Mouse (Mus musculus) forebrain, embryonic 15.5 days (tissue): ENCODE measurements around the gene Foxp1. TPM values are rescaled to one million over a fixed set of nuclear protein-coding genes. Genes with fewer than 3 reads are reported as not detected.

Source experiments
- ATAC-seq: fragments of 200-750 bp; cut with Nextera tagmentation; replicated peaks from 2 replicates; pipeline ENCODE4 v1.8.0; 2017; ENCODE audit warnings: mild to moderate bottlenecking, moderate TSS enrichment, moderate library complexity
- H3K27ac ChIP-seq: fragments of 300-500 bp; sonication (generic); replicated peaks from 2 replicates; pipeline ENCODE4 v1.5.1; 2015; ENCODE audit warnings: mild to moderate bottlenecking, inconsistent platforms
- H3K27me3 ChIP-seq: fragments of 300-500 bp; sonication (generic); 2 replicates; pipeline ENCODE4 v1.6.1; 2015; ENCODE audit warnings: inconsistent platforms
- H3K36me3 ChIP-seq: fragments of 300-500 bp; sonication (generic); 2 replicates; pipeline ENCODE4 v1.6.1; 2015; ENCODE audit warnings: mild to moderate bottlenecking, inconsistent platforms
- H3K4me1 ChIP-seq: fragments of 300-500 bp; sonication (generic); 2 replicates; pipeline ENCODE4 v1.6.1; 2015; ENCODE audit warnings: inconsistent platforms
- H3K4me2 ChIP-seq: fragments of 300-500 bp; sonication (generic); replicated peaks from 2 replicates; pipeline ENCODE4 v1.6.1; 2015; ENCODE audit warnings: mild to moderate bottlenecking, inconsistent platforms
- H3K4me3 ChIP-seq: fragments of 300-500 bp; sonication (generic); 2 replicates; pipeline ENCODE4 v1.5.1; 2015; ENCODE audit warnings: mild to moderate bottlenecking, inconsistent platforms
- H3K9ac ChIP-seq: fragments of 300-500 bp; sonication (generic); replicated peaks from 2 replicates; pipeline ENCODE4 v1.6.1; 2015; ENCODE audit warnings: mild to moderate bottlenecking, inconsistent platforms
- H3K9me3 ChIP-seq: fragments of 300-500 bp; sonication (generic); 2 replicates; pipeline ENCODE4 v1.6.1; 2016; ENCODE audit warnings: inconsistent platforms
- WGBS: fragments of 180-500 bp; shearing (Covaris S2); methylation state at CpG from one replicate; pipeline ENCODE4 v1.1.7; 2015; ENCODE audit warnings: mixed read lengths; 5-methylcytosine and 5-hydroxymethylcytosine counted together
- polyA plus RNA-seq: library from polyadenylated mRNA; unstranded; fragments of >200 nt; fragmentation: Nextera tagmentation; extraction: Ambion mirVana; gene quantifications from 2 replicates; pipeline ENCODE4 v1.2.1, GENCODE M21; 2015

The Foxp1 gene
- polyA plus RNA-seq, 1 experiment from 2014 or later: 102 TPM

GRCm38 (mm10) chr6:99042175-99042954 is 480.2 kb downstream of the Foxp1 start:
- no peaks in the 10 kb centered on the region for H3K4me1 ChIP-seq
- H3K4me2 ChIP-seq: no peak overlapping the region
- WGBS: 69% methylated on average over 6 of the region's 6 CpGs
- no peak for ATAC-seq
- no peak overlapping the region for H3K9ac ChIP-seq
- H3K36me3 ChIP-seq: no peaks in the 10 kb centered on the region
- H3K27ac ChIP-seq: no peak overlapping the region
- no peaks in the 10 kb centered on the region for H3K9me3 ChIP-seq
- no peak overlapping the region for H3K4me3 ChIP-seq
- H3K27me3 ChIP-seq: no peaks in the 10 kb centered on the region

- no peaks in the 10 kb centered on the region for H3K4me1 ChIP-seq
- no peak overlapping the region for H3K27ac ChIP-seq
- no peak for ATAC-seq
- no peak overlapping the region for H3K9ac ChIP-seq
- H3K4me3 ChIP-seq: no peak overlapping the region
- no peak overlapping the region for H3K4me2 ChIP-seq
- H3K36me3 ChIP-seq: no peaks in the 10 kb centered on the region
- no peaks in the 10 kb centered on the region for H3K27me3 ChIP-seq
- WGBS: 90% methylated on average over 2 of the region's 2 CpGs
- H3K9me3 ChIP-seq: no peaks in the 10 kb centered on the region
Measured at GRCm38 (mm10) chr6:99038977-99039376, 483.5 kb downstream of the Foxp1 start.

- ATAC-seq: no peak
- Histone ChIP-seq H3K36me3 (no peaks in the 10 kb centered on the region), H3K9ac (no peak overlapping the region), H3K27ac (no peak overlapping the region), H3K4me2 (no peak overlapping the region), H3K4me1 (no peaks in the 10 kb centered on the region), H3K4me3 (no peak overlapping the region), H3K27me3 (no peaks in the 10 kb centered on the region), H3K9me3 (no peaks in the 10 kb centered on the region)
- WGBS: 92% methylated on average over 8 of the region's 8 CpGs
Measured at GRCm38 (mm10) chr6:99035459-99036375, 486.8 kb downstream of the Foxp1 start.

- ATAC-seq: no peak
Measured at GRCm38 (mm10) chr6:99033062-99033461, 489.5 kb downstream of the Foxp1 start.

DNA sequence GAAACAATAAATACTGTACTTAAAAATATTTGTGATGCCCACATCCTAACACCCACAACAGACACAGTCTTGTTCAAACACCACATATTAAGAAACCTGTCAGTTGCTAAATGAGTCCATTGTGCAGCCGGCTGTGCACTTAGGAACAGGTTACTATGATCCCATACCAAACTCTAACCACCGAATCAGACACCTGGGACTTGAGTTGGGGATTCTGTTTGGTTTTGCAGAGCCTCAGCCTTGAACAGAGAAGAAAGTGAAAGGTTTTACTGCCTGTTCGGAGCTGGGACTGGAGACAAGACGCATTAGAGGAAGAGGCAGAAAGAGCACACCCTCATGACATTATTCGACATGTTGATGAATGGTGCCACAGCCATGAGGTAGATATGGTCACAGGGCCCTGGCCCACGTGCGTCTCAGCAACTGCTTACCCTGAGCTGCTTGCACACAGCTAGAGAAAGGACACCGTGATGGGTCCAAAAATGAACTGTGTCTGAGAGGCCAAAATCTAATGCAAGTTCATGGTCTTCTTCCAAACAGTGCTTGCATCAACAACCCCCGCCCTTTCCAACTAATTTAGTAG is 491.1 kb downstream of the Foxp1 start:
- Histone ChIP-seq H3K9me3 (no peaks in the 10 kb centered on the region), H3K4me1 (peaks cover 16% of the 10 kb centered on the region)
- 83% methylated on average over 9 of the region's 9 CpGs for WGBS

More at GRCm38 (mm10) chr6:99033062-99033461, 489.5 kb downstream of the Foxp1 start:
- Histone ChIP-seq H3K27me3 (no peaks in the 10 kb centered on the region), H3K4me3 (no peak overlapping the region), H3K4me2 (no peak overlapping the region), H3K36me3 (no peaks in the 10 kb centered on the region), H3K9ac (no peak overlapping the region), H3K27ac (no peak overlapping the region), H3K9me3 (no peaks in the 10 kb centered on the region), H3K4me1 (0 out of 2 replicates have a peak, but pooled peaks cover 4% of the 10 kb centered on the region)
- WGBS: 49% methylated on average over 6 of the region's 6 CpGs

DNA sequence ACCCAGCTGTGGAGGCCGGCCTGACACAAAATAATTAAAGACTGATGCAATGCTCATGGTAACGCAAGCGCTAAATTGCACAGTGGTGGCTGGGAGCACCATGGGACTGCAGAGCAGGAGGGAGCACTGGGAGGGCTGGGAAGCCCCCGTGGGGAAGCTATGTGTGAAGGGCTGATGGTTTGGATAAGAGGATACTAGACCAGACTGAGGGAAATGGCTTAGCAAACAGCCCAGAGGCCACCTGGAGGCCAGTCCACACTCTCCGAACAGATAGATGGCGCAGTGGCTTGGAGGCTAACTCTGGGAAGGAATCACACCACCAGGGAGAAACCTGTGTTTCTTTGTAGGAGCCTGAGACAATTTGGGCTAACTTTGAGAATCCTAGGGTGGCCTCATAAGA is 492.3 kb downstream of the Foxp1 start:
- Histone ChIP-seq H3K4me2 (no peak overlapping the region), H3K4me3 (no peak overlapping the region), H3K36me3 (no peaks in the 10 kb centered on the region), H3K27ac (no peak overlapping the region), H3K4me1 (peaks cover 21% of the 10 kb centered on the region), H3K9me3 (no peaks in the 10 kb centered on the region), H3K27me3 (no peaks in the 10 kb centered on the region), H3K9ac (no peak overlapping the region)
- ATAC-seq: no peak
- 45% methylated on average over 6 of the region's 6 CpGs for WGBS

More for the DNA sequence above, 491.1 kb downstream of the Foxp1 start:
- no peak overlapping the region for H3K27ac ChIP-seq
- H3K27me3 ChIP-seq: no peaks in the 10 kb centered on the region
- H3K4me2 ChIP-seq: no peak overlapping the region
- H3K9ac ChIP-seq: no peak overlapping the region
- no peak for ATAC-seq
- H3K36me3 ChIP-seq: no peaks in the 10 kb centered on the region
- H3K4me3 ChIP-seq: no peak overlapping the region

GRCm38 (mm10) chr6:99029438-99029837 is 493.1 kb downstream of the Foxp1 start:
- ATAC-seq: no peak
- no peak overlapping the region for H3K4me3 ChIP-seq
- no peaks in the 10 kb centered on the region for H3K27me3 ChIP-seq
- H3K36me3 ChIP-seq: no peaks in the 10 kb centered on the region
- no peaks in the 10 kb centered on the region for H3K9me3 ChIP-seq
- no peak overlapping the region for H3K9ac ChIP-seq
- peaks cover 21% of the 10 kb centered on the region for H3K4me1 ChIP-seq
- H3K4me2 ChIP-seq: no peak overlapping the region
- WGBS: 34% methylated on average over 5 of the region's 5 CpGs
- no peak overlapping the region for H3K27ac ChIP-seq

- peak overlapping the region; percentile 81; the same call in 1 of the 2 replicates for H3K27ac ChIP-seq
- H3K4me1 ChIP-seq: peaks cover 21% of the 10 kb centered on the region
- H3K9me3 ChIP-seq: no peaks in the 10 kb centered on the region
- peak overlapping the region; percentile 74; the same call in 1 of the 2 replicates for H3K9ac ChIP-seq
- no peaks in the 10 kb centered on the region for H3K27me3 ChIP-seq
- peak overlapping the region; percentile 72 for H3K4me2 ChIP-seq
- WGBS: 5% methylated on average over 6 of the region's 6 CpGs
- peak overlapping the region; percentile 65 for H3K4me3 ChIP-seq
- H3K36me3 ChIP-seq: no peaks in the 10 kb centered on the region
- no peak for ATAC-seq
Measured at GRCm38 (mm10) chr6:99028989-99029305, 493.6 kb downstream of the Foxp1 start.

DNA sequence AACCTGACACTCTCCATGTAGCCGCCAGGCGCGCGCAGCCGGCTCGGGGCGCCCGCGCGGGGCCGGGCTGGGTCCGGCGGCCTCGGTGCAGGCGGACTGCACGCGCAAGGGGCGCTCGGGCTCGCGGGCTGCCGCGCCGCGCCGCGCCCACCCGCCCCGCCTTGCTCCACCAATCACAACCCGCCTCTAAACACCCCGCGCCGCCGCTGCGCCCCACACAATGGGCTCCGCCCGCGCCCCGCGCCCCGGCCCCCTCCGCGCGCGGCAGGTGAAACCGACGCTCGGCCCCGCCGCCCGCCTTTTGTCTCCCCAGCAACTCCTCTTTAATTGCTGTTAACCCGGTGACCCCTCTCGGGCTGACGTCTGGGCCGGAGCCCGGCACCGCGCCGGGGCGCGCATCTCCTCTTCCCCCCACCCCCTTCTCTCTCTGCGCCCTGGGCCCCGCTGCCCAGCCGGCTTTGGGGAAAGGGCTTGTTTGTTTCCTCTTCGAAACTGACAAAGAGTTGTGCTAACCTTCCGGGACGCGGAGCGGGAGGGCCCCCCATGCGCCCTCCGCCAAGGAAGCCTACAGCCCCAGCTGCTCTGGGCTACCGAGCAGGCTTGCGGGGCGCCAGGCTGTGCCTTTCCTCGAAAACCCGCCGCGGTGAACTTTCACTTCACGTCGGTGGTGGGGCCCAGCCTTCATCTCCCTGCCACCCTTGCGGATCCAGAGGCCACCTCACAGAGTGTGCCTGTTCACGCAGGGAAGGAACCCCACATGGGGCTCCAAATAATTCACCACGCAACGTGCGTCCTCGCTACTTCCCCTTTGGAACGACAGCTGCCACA is 494.1 kb downstream of the Foxp1 start:
- H3K27me3 ChIP-seq: 0 out of 2 replicates have a peak, but pooled peaks cover 3% of the 10 kb centered on the region
- H3K27ac ChIP-seq: peak overlapping the region; percentile 81
- H3K36me3 ChIP-seq: no peaks in the 10 kb centered on the region
- peak overlapping the region; percentile 74 for H3K9ac ChIP-seq
- H3K4me2 ChIP-seq: peak overlapping the region; percentile 72
- H3K9me3 ChIP-seq: no peaks in the 10 kb centered on the region
- WGBS: under 1% methylated on average over 64 of the region's 87 CpGs
- peak overlapping the region; percentile 65 for H3K4me3 ChIP-seq
- ATAC-seq: peak; percentile 97
- peaks cover 21% of the 10 kb centered on the region for H3K4me1 ChIP-seq

DNA sequence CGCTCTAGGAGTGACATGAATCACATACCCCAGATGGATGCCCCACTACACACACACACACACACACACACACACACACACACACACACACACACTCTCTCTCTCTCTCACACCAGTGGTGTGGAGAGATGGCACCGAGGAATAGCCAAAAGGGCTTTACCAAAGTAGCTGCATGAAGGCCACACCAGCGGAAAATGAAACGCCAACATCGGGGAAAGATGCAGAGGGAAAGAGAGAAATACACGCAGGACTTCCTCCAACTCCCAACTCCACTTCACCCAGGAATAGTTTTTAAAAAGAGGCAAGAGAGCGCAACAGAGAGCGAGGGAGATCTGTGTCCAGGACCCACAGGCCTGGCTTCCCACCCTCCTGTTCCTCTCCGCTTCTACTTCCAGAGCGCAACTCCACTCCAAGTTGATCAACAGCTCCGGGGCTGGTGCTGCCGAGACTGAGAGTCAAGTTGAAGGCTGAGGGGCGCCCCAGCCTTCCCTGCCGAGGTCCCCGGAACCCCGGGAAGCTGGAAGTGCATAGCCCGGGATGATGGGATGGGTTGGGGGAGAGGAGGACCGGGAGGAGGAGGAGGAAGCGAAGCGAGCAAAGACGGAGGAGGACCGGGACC is 494.9 kb downstream of the Foxp1 start:
- Histone ChIP-seq H3K9me3 (no peaks in the 10 kb centered on the region), H3K4me1 (peaks cover 21% of the 10 kb centered on the region), H3K9ac (peak overlapping the region; percentile 74), H3K4me3 (peak overlapping the region; percentile 65), H3K27ac (peak overlapping the region; percentile 81), H3K4me2 (peak overlapping the region; percentile 72), H3K36me3 (no peaks in the 10 kb centered on the region), H3K27me3 (0 out of 2 replicates have a peak, but pooled peaks cover 3% of the 10 kb centered on the region)
- 2% methylated on average over 22 of the region's 22 CpGs for WGBS
- ATAC-seq: no peak; the same call in 1 of the 2 replicates
